Mouse (Mus musculus) neural tube, embryonic 14.5 days (tissue): ENCODE results near the gene Clip1. TPM values are rescaled to one million over a fixed set of nuclear protein-coding genes. Genes with fewer than 3 reads are reported as not detected.

ENCODE experiments used
- ATAC-seq: fragments of 200-750 bp; cut with Nextera tagmentation; 2 replicates; pipeline ENCODE4 v1.8.0; 2017; ENCODE audit warnings: low read depth, mild to moderate bottlenecking, moderate TSS enrichment, moderate library complexity
- H3K27ac ChIP-seq: fragments of 300-500 bp; sonication (generic); 2 replicates; pipeline ENCODE4 v1.5.1; 2014; ENCODE audit warnings: low read depth, mild to moderate bottlenecking, control low read depth, low read length, moderate library complexity, mixed read lengths
- H3K27me3 ChIP-seq: fragments of 300-500 bp; sonication (generic); 2 replicates; pipeline ENCODE4 v1.6.1; 2014; ENCODE audit warnings: low read length; ENCODE audit not compliant: control insufficient read depth, insufficient read depth
- H3K36me3 ChIP-seq: fragments of 300-500 bp; sonication (generic); 2 replicates; pipeline ENCODE4 v1.6.1; 2014; ENCODE audit warnings: low read length, mixed read lengths; ENCODE audit not compliant: control insufficient read depth, insufficient read depth
- H3K4me1 ChIP-seq: fragments of 300-500 bp; sonication (generic); 2 replicates; pipeline ENCODE4 v1.6.1; 2014; ENCODE audit warnings: low read length; ENCODE audit not compliant: control insufficient read depth, insufficient read depth
- H3K4me2 ChIP-seq: fragments of 300-500 bp; sonication (generic); 2 replicates; pipeline ENCODE4 v1.6.1; 2014; ENCODE audit warnings: mild to moderate bottlenecking, low read depth, low read length, control low read depth
- H3K4me3 ChIP-seq: fragments of 300-500 bp; sonication (generic); 2 replicates; pipeline ENCODE4 v1.5.1; 2014; ENCODE audit warnings: low read depth, low read length, control low read depth, mixed read lengths
- H3K9ac ChIP-seq: fragments of 300-500 bp; sonication (generic); replicated peaks from 2 replicates; pipeline ENCODE4 v1.6.1; 2014; ENCODE audit warnings: low read depth, mild to moderate bottlenecking, control low read depth, low read length, mixed read lengths
- H3K9me3 ChIP-seq: fragments of 300-500 bp; sonication (generic); 2 replicates; pipeline ENCODE4 v1.6.1; 2016; ENCODE audit warnings: low read length; ENCODE audit not compliant: control insufficient read depth
- WGBS: fragments of 180-500 bp; shearing (Covaris S2); extraction: QIAGEN DNeasy Blood & Tissue Kit; methylation state at CpG from one replicate; pipeline ENCODE4 v1.1.7; 2014; 5-methylcytosine and 5-hydroxymethylcytosine counted together
- polyA plus RNA-seq: library from polyadenylated mRNA; unstranded; fragments of >200 nt; fragmentation: Nextera tagmentation; extraction: Ambion mirVana; gene quantifications from 2 replicates; pipeline ENCODE4 v1.2.1, GENCODE M21; 2014

The Clip1 gene
- polyA plus RNA-seq, 1 experiment from 2014 or later = 85.2 TPM

DNA sequence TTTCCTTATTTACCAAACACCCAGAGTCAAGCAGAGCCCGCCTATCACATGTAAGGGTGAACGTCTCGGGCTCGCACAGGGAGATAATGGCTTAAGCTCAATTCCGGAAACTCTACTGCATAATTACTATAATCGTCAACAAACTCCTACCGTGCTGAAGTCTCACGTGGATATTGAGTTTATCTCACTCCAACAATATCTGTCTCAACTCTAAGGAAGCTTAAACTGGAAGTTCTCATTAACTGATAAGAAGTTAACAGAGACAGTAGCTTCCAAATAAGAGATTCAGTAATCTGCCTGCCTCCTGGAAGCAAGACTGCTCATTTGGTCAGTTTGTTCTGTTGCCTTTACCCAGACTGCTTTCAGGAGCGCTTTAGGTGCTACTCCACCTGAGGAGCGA, 53.2 kb downstream of the Clip1 start:
- H3K9me3 ChIP-seq = no peaks in the 10 kb centered on the region
- H3K4me2 ChIP-seq = no peak overlapping the region
- peaks cover 31% of the 10 kb centered on the region for H3K36me3 ChIP-seq
- no peaks in the 10 kb centered on the region for H3K4me1 ChIP-seq
- H3K4me3 ChIP-seq = no peak overlapping the region
- no peaks in the 10 kb centered on the region for H3K27me3 ChIP-seq
- H3K9ac ChIP-seq = no peak overlapping the region
- 94% methylated on average over 10 of the region's 10 CpGs for WGBS
- H3K27ac ChIP-seq = no peak overlapping the region
- ATAC-seq = no peak

DNA sequence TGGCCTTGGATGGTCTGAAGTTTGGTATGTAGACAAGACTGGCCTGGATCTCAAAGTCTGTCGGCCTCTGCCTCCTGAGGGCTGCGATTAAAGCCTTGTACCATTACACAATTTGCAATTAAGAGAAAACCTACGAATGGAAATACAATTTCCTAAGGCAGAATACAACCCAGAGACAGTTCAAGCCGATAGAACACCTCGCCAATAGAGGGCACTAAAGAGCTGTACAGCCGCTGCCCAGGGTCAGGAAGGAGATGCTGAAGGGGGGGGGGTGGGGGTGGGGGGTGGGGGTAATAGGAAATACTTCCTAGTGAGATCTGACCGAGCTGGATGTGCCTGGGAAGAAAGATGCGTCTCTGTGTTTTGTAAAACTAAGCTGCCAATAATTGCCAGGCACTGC, 57.8 kb downstream of the Clip1 start:
- Histone ChIP-seq H3K27ac (no peak overlapping the region), H3K36me3 (peaks cover 40% of the 10 kb centered on the region), H3K9ac (no peak overlapping the region), H3K9me3 (no peaks in the 10 kb centered on the region), H3K27me3 (no peaks in the 10 kb centered on the region), H3K4me3 (no peak overlapping the region), H3K4me1 (no peaks in the 10 kb centered on the region), H3K4me2 (no peak overlapping the region)
- 23% methylated on average over 8 of the region's 8 CpGs for WGBS
- no peak for ATAC-seq

DNA sequence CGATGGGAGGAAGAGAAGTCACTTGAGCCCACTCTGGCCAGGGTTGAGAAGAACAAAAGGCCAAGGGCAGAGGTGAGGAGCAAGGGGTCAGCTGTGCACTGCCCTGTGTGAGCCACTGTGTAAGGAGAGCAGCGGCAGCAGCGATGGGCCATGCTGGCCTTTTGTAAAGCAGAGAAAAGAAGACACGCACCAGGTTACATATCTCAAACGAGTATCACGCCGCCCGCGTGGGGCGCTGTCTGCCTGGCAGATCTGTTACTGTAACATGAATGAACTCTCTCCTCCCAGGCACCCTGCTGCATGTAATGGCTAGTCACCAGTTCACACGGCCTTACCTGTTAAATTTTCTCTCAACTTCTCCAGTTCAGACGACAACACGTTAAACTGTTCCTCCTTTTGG, 62.0 kb downstream of the Clip1 start:
- Histone ChIP-seq H3K27me3 (no peaks in the 10 kb centered on the region), H3K27ac (no peak overlapping the region), H3K36me3 (peaks cover 44% of the 10 kb centered on the region), H3K4me1 (no peaks in the 10 kb centered on the region), H3K9me3 (no peaks in the 10 kb centered on the region), H3K9ac (no peak overlapping the region), H3K4me3 (no peak overlapping the region), H3K4me2 (no peak overlapping the region)
- 77% methylated on average over 13 of the region's 13 CpGs for WGBS
- ATAC-seq = no peak

- H3K4me1 ChIP-seq = no peaks in the 10 kb centered on the region
- no peak for ATAC-seq
- H3K9me3 ChIP-seq = no peaks in the 10 kb centered on the region
- H3K9ac ChIP-seq = no peak overlapping the region
- H3K4me3 ChIP-seq = no peak overlapping the region
- no peak overlapping the region for H3K4me2 ChIP-seq
- 85% methylated on average over 2 of the region's 2 CpGs for WGBS
- no peak overlapping the region for H3K27ac ChIP-seq
- peaks cover 66% of the 10 kb centered on the region for H3K36me3 ChIP-seq
- no peaks in the 10 kb centered on the region for H3K27me3 ChIP-seq
Measured at GRCm38 (mm10) chr5:123618558-123618957, 65.9 kb downstream of the Clip1 start.

DNA sequence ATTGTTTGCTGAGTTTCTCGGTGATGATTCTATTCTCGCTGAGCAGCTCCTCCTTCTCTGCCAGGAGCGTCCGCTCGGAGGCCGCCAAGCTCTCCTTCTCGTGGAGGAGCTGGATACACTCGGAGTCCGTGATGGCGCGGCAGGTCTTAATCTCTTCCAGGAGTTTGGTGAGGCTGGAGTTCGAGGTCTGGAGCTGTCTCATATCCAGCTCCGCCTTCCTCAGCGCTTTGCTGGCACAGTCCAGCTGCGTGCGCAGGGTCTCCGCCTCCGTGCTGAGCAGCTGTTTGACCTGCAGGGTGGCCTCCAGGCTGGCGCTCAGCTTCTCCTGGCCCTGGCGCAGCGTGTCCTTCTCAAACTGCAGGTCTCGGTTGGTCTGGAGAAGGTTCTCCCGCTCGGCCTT, 70.2 kb downstream of the Clip1 start:
- Histone ChIP-seq H3K36me3 (peaks cover 68% of the 10 kb centered on the region), H3K4me2 (no peak overlapping the region), H3K9me3 (no peaks in the 10 kb centered on the region), H3K27me3 (no peaks in the 10 kb centered on the region), H3K9ac (no peak overlapping the region), H3K27ac (no peak overlapping the region), H3K4me3 (no peak overlapping the region), H3K4me1 (no peaks in the 10 kb centered on the region)
- WGBS = 93% methylated on average over 24 of the region's 24 CpGs
- ATAC-seq = no peak

- no peaks in the 10 kb centered on the region for H3K27me3 ChIP-seq
- H3K9ac ChIP-seq = no peak overlapping the region
- peaks cover 73% of the 10 kb centered on the region for H3K36me3 ChIP-seq
- no peak overlapping the region for H3K4me2 ChIP-seq
- peak; percentile 41; the same call in 1 of the 2 replicates for ATAC-seq
- no peak overlapping the region for H3K4me3 ChIP-seq
- no peaks in the 10 kb centered on the region for H3K9me3 ChIP-seq
- WGBS = 28% methylated on average over 4 of the region's 4 CpGs
- H3K4me1 ChIP-seq = no peaks in the 10 kb centered on the region
- no peak overlapping the region for H3K27ac ChIP-seq
Measured at GRCm38 (mm10) chr5:123609843-123610242, 74.6 kb downstream of the Clip1 start.

DNA sequence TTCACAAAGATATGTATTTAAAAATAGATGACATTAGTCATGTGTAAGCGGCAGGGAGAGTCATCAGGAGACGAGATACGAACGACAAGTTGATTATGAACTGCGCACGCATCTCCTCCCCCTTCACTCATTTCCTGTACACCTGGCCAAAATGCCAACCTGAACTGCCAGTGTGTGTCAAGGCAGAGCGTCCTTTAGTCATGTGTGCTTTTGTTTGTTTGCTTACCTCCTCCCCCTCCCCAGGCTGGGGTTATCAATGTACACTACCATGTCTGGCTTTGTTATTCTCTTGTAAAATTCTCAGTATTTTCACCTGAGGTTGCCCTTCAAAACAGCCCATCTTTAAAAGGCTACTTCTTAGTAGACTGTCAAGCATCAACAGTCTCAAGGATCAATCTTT, 75.0 kb downstream of the Clip1 start:
- 90% methylated on average over 7 of the region's 7 CpGs for WGBS
- no peaks in the 10 kb centered on the region for H3K9me3 ChIP-seq
- ATAC-seq = no peak
- H3K36me3 ChIP-seq = peaks cover 68% of the 10 kb centered on the region
- no peak overlapping the region for H3K27ac ChIP-seq
- H3K27me3 ChIP-seq = no peaks in the 10 kb centered on the region
- no peak overlapping the region for H3K9ac ChIP-seq
- no peaks in the 10 kb centered on the region for H3K4me1 ChIP-seq
- H3K4me3 ChIP-seq = no peak overlapping the region
- no peak overlapping the region for H3K4me2 ChIP-seq

- H3K4me3 ChIP-seq = no peak overlapping the region
- no peak for ATAC-seq
- H3K27ac ChIP-seq = peak overlapping the region; percentile 44; the same call in 1 of the 2 replicates
- H3K4me1 ChIP-seq = no peaks in the 10 kb centered on the region
- peaks cover 60% of the 10 kb centered on the region for H3K36me3 ChIP-seq
- H3K4me2 ChIP-seq = no peak overlapping the region
- no peak overlapping the region for H3K9ac ChIP-seq
- no peaks in the 10 kb centered on the region for H3K9me3 ChIP-seq
- H3K27me3 ChIP-seq = no peaks in the 10 kb centered on the region
- 64% methylated on average over 3 of the region's 3 CpGs for WGBS
Measured at GRCm38 (mm10) chr5:123607211-123607669, 77.2 kb downstream of the Clip1 start.

GRCm38 (mm10) chr5:123603496-123603895, 80.9 kb downstream of the Clip1 start:
- no peak for ATAC-seq
- Histone ChIP-seq H3K4me3 (no peak overlapping the region), H3K9me3 (no peaks in the 10 kb centered on the region), H3K27ac (peak overlapping the region; percentile 36; the same call in 1 of the 2 replicates), H3K36me3 (peaks cover 51% of the 10 kb centered on the region), H3K4me1 (no peaks in the 10 kb centered on the region), H3K9ac (no peak overlapping the region), H3K4me2 (no peak overlapping the region), H3K27me3 (no peaks in the 10 kb centered on the region)
- WGBS = 34% methylated on average over 11 of the region's 11 CpGs
